Mouse (Mus musculus) layer of hippocampus, adult 11-12 months (tissue): Measurements from ENCODE around the gene Olfr1248.
"Not testable (repeated sequence)": the region's sequence is repeated elsewhere in the genome, so short reads cannot be mapped to it uniquely, and the experiment has no call there.

Source experiments
- DNase-seq: peaks from one replicate; pipeline ENCODE4 v3.0.0; 2022; ENCODE audit warnings: low spot score

Olfr1248 gene

DNA sequence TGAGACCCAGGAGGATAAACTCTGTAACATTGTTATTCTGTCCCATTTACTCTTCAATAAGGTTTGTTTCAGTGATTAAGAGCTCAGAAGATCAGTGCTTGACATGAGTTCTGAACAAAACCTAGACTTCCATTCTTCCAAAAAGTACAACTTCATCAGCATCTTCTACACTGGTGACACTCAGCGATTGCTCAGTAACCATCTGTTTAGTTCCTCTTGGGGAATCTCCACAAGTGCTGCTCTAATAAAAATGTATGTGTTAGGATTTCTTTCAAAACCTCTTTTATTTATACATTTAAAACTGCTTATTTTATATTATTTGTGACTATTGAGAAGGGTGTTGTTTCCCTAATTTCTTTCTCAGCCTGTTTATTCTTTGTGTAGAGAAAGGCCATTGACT, at the start of gene Olfr1248:
Gene Olfr1248 (minus strand): TSS at position 101 of the 400 bp plus-strand sequence.
- DNase-seq = not testable (repeated sequence)

DNA sequence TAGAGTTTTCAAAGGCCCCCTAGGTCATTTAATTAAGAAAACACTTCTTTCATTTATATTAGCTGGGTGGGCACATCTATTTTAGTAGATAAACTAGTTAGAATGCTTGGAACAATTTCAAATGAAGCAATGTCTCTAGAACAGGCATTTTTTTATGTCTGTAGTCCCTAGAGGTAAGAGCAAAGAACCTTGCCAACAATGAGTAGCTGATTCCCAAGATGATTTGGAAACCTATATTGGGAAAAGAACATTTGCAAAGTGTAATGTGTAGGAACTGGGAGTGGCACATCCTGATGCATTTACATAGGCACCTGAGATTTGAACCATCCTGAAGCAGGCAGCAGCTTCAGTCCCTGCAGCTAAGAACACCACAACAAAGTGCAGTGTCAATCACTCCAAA, 43.3 kb upstream of the Olfr1248 start, which contains the start of gene Olfr1250:
Gene Olfr1250 (minus strand): TSS at position 101 of the 400 bp plus-strand sequence.
- no peak for DNase-seq

DNA sequence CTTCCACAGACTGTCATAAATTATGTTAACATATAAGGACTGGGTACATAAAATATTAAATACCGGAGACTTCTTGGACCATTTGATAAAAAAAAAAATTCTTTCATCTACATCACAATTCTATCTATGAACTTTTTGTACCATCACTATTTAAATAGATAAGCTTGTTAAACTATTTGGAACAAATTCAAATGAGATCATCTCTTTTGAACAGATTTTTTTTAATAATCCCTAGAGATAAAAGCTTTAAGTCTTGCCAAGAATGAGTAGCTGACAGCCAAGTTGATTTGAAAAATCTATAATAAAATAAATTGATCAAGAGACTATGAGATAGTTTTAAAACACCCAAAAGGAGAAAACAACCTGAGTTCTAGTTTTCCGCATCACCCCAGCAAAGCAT, 16.8 kb upstream of the Olfr1248 start, which contains the start of gene Olfr1249:
Gene Olfr1249 (minus strand): TSS at position 101 of the 400 bp plus-strand sequence.
- no peak for DNase-seq

DNA sequence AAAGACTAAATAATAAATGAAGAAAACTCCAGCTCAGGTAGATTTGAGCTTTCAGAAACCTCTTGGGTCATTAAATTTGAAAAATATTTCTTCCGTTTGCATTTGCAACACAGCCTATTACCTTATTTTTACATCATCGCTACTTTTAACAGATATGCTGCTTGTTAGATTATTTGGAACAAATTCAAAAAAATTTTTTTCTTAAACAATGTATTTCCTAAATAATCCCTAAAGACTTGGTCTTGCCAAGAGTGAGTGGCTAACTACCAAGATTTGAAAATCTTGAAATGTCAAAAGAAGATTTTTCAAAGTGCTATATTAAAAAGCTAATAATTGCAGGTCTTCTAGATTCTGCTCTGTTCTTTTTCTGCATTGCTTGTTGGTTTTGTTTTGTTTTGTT, 4.0 kb downstream of the Olfr1248 start, which contains the start of gene Olfr1247:
Gene Olfr1247 (minus strand): TSS at position 101 of the 400 bp plus-strand sequence.
- no peak for DNase-seq

DNA sequence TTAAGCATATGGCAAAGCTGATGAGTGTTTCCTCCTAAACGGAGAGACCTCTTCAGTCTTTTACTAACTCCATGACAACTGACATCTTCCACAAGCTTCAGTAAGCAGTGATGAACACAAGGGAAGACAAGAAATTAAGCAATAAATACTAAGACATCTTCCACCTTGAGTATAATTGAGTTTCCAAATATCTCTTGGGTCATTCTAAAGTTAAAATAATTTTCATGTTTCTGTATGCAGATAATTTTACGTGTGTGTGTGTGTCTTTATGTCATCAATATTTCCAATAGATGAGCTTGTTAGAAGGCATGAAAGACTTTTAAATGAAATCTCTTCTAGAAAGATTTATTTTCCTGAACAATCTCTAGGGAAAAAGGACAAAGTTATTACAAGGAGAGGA, 25.0 kb downstream of the Olfr1248 start, which contains the start of gene Olfr1246:
Gene Olfr1246 (minus strand): TSS at position 101 of the 400 bp plus-strand sequence.
- no peak for DNase-seq

DNA sequence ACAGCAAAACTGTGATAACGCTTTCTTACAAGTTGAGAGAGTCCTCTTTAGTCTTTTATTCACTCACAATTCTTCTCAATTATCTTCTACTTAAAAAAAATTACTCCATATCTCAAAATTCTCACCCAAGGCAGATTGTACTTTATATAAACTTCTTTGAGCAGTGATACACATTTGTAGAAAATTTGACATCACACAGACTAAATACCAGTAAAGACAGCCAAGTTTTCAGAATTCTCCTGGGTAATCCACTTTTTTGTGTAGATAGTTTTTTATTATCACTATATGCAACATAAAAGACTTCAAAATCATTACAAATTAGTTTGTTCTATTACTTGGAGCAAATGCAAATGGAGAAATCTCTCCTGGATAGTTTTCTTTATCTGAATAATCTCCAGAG, 39.7 kb downstream of the Olfr1248 start, which contains the start of gene Olfr1245:
Gene Olfr1245 (minus strand): TSS at position 101 of the 400 bp plus-strand sequence.
- no peak for DNase-seq
